Mouse (Mus musculus): ENCODE results near the gene Troap. TPM values are rescaled to one million over a fixed set of nuclear protein-coding genes. Genes with fewer than 3 reads are reported as not detected.

Gene Troap
- polyA plus RNA-seq, 1 experiment from 2014 or later: 4.9 TPM

GRCm38 (mm10) chr15:99112843-99113395 lies 38.5 kb downstream of the Troap start:
- H3K4me1 ChIP-seq: no peaks in the 10 kb centered on the region
- H3K4me3 ChIP-seq: no peak overlapping the region
- no peaks in the 10 kb centered on the region for H3K36me3 ChIP-seq (replicated peaks)
- H3K27me3 ChIP-seq (replicated peaks): no peaks in the 10 kb centered on the region
- 62% methylated on average over 11 of the region's 11 CpGs for WGBS
- no peaks in the 10 kb centered on the region for H3K9me3 ChIP-seq
- peak overlapping the region; percentile 18 for H3K4me2 ChIP-seq
- no peak overlapping the region for H3K27ac ChIP-seq
- ATAC-seq (replicated peaks): no peak
- no peak overlapping the region for H3K9ac ChIP-seq

DNA sequence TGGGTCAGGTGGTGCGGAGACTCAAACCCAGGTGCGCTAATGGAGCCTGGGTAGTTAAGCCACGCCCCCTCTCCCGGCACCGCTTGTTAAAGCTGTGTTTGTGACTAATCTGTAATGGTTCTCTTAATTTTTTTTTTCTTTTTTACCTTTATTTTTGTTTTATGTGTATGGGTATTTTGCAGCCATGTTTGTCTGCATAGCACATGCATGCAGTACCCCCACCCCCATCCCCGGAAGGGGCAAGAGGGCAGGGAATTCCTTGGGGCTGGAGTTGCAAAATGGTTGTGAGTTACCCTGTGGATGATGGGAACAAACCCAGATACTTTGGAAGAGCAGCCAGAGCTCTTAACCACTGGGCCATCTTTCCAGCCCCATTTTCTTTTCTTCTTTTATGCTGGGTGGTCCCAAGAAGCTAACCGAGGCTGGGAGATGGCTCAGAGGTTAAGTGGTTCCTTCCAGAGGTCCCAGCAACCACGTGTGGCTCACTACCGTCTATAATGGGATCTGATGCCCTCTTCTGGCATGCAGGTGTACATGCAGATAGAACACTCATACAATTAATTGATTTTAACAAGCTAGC lies 39.1 kb downstream of the Troap start:
- Histone ChIP-seq H3K4me2 (peak overlapping the region; percentile 18), H3K4me3 (no peak overlapping the region), H3K9ac (no peak overlapping the region), H3K36me3 (replicated peaks) (no peaks in the 10 kb centered on the region), H3K4me1 (no peaks in the 10 kb centered on the region), H3K9me3 (no peaks in the 10 kb centered on the region), H3K27ac (no peak overlapping the region), H3K27me3 (replicated peaks) (no peaks in the 10 kb centered on the region)
- ATAC-seq (replicated peaks): no peak
- 8% methylated on average over 9 of the region's 9 CpGs for WGBS

DNA sequence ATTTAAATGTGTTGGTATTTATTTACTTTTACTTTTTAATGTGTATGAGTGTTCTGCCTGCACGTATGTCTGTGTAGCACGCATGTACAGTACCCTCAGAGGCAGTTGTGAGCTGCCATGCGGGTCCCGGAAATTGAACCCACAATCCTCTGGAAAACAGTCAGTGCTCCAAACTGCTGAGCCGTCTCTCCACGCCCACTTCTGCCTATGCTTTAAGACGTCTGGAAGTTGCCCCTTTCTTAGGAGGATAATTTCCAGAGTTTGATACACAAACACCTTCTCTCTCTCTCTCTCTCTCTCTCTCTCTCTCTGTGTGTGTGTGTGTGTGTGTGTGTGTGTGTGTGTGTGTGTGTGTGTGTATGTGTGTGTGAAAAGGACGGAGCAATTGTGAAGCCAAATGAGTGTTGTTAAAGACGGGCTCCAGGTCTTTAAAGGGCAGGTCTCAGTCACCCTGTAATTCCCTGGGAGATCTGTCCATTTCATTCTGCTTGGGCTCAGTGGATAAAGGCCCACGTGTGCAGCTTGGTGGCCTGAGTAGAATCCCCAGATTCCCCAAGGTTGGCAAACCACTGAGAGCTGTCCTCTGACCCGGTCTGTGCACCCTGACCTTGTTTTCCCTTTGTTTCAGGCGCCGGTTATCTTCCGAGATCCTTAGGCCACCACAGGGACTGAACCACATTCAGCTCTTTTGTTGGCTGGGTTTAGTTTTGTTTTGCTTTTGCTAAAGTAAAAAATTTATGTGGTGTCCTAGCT lies 40.1 kb downstream of the Troap start:
- H3K27ac ChIP-seq: no peak overlapping the region
- H3K9me3 ChIP-seq: no peaks in the 10 kb centered on the region
- no peaks in the 10 kb centered on the region for H3K36me3 ChIP-seq (replicated peaks)
- no peaks in the 10 kb centered on the region for H3K27me3 ChIP-seq (replicated peaks)
- H3K4me1 ChIP-seq: no peaks in the 10 kb centered on the region
- 42% methylated on average over 14 of the region's 14 CpGs for WGBS
- H3K4me2 ChIP-seq: no peak overlapping the region
- H3K9ac ChIP-seq: no peak overlapping the region
- no peak for ATAC-seq (replicated peaks)
- no peak overlapping the region for H3K4me3 ChIP-seq

- no peak for ATAC-seq (replicated peaks)
- 89% methylated on average over 7 of the region's 7 CpGs for WGBS
Observed at GRCm38 (mm10) chr15:99115065-99115423, 40.7 kb downstream of the Troap start.

DNA sequence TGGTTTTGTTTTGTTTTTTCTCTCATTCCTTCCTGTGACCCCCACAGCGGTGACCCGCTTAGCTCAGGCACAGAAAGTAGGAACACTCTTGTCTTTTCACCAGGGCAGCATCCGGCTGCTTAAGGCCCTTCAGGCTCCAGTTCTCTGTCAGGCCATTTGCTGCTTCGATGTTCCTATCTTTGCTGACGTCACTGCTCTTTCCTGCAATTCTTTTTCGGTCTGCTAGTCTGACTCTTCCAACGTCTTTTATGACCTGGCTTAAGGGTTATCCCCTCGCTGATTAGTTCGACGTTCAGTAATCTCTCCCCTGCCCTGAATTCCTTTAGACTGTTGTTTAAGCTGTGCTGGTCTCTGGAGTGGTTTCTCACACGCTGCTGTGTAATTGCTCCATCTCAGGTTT lies 42.2 kb downstream of the Troap start:
- Histone ChIP-seq H3K9ac (no peak overlapping the region), H3K4me2 (no peak overlapping the region), H3K36me3 (replicated peaks) (no peaks in the 10 kb centered on the region), H3K27me3 (replicated peaks) (no peaks in the 10 kb centered on the region), H3K9me3 (no peaks in the 10 kb centered on the region), H3K4me1 (no peaks in the 10 kb centered on the region), H3K27ac (no peak overlapping the region), H3K4me3 (no peak overlapping the region)
- 50% methylated on average over 11 of the region's 11 CpGs for WGBS
- ATAC-seq (replicated peaks): no peak

More at GRCm38 (mm10) chr15:99115065-99115423, 40.7 kb downstream of the Troap start:
- Histone ChIP-seq H3K4me1 (no peaks in the 10 kb centered on the region), H3K36me3 (replicated peaks) (no peaks in the 10 kb centered on the region), H3K9me3 (no peaks in the 10 kb centered on the region), H3K27me3 (replicated peaks) (no peaks in the 10 kb centered on the region), H3K4me3 (no peak overlapping the region), H3K9ac (no peak overlapping the region), H3K4me2 (no peak overlapping the region), H3K27ac (no peak overlapping the region)

GRCm38 (mm10) chr15:99120814-99121213 lies 46.4 kb downstream of the Troap start:
- WGBS: 18% methylated on average over 11 of the region's 11 CpGs
- Histone ChIP-seq H3K9ac (no peak overlapping the region), H3K4me3 (no peak overlapping the region), H3K4me1 (peaks cover 5% of the 10 kb centered on the region), H3K27ac (no peak overlapping the region), H3K27me3 (replicated peaks) (no peaks in the 10 kb centered on the region), H3K36me3 (replicated peaks) (no peaks in the 10 kb centered on the region), H3K9me3 (no peaks in the 10 kb centered on the region), H3K4me2 (no peak overlapping the region)
- ATAC-seq (replicated peaks): no peak

DNA sequence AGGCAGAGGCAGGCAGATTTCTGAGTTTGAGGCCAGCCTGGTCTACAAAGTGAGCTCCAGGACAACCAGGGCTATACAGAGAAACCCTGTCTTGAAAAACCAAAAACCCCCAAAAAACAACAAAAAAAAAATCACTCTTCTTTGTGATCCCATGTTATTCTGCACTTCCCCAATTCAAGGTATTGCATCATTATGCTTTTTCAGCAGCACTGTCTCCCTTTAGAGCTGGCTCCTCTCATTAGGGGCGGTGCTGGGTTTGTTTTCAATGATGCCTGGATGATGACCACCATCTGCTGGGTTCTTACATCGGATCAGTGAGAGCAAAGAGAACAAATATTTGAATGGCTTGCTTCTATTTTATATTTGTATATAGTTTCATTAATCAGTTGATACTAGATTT lies 48.3 kb downstream of the Troap start:
- Histone ChIP-seq H3K9ac (no peak overlapping the region), H3K27ac (no peak overlapping the region), H3K36me3 (replicated peaks) (no peaks in the 10 kb centered on the region), H3K4me2 (no peak overlapping the region), H3K9me3 (no peaks in the 10 kb centered on the region), H3K27me3 (replicated peaks) (no peaks in the 10 kb centered on the region), H3K4me1 (peaks cover 7% of the 10 kb centered on the region), H3K4me3 (no peak overlapping the region)
- no peak for ATAC-seq (replicated peaks)
- WGBS: 82% methylated on average over 2 of the region's 2 CpGs

DNA sequence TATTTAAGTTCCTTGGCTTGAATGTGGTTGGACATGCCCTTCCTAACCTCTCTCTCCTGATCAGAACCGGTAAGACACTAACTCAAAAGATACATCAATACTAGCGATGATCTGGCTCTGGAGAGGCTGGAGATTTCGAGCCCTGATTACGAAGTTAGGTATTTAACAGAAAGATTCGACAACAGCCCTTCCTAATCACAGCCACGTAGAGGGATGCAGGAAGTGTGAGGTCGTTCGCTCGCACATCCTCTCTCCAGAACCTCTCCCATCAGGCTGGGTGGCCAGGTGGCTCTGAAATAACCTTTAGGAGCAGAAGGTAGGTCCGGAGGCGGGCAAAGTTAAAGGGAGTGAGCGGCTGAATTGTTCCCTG lies 51.3 kb downstream of the Troap start, which contains the start of gene Spats2:
Gene Spats2, plus strand, starts transcription at position 206 of the 370 bp plus-strand sequence.
- Histone ChIP-seq H3K9me3 (no peaks in the 10 kb centered on the region), H3K27ac (peak within 1 kb of the TSS; percentile 89), H3K9ac (peak within 1 kb of the TSS; percentile 68), H3K36me3 (replicated peaks) (no peaks in the 10 kb centered on the region), H3K4me2 (peak within 1 kb of the TSS; percentile 85), H3K4me1 (peaks cover 35% of the 10 kb centered on the region), H3K27me3 (replicated peaks) (no peaks in the 10 kb centered on the region), H3K4me3 (peak within 1 kb of the TSS; percentile 79)
- ATAC-seq (replicated peaks): no peak
- 1% methylated on average over 12 of the region's 12 CpGs for WGBS

GRCm38 (mm10) chr15:99126081-99126815 lies 51.9 kb downstream of the Troap start:
- Histone ChIP-seq H3K27ac (peak overlapping the region; percentile 89), H3K4me1 (peaks cover 37% of the 10 kb centered on the region), H3K4me3 (peak overlapping the region; percentile 79), H3K36me3 (replicated peaks) (no peaks in the 10 kb centered on the region), H3K27me3 (replicated peaks) (no peaks in the 10 kb centered on the region), H3K9me3 (no peaks in the 10 kb centered on the region), H3K9ac (peak overlapping the region; percentile 68), H3K4me2 (peak overlapping the region; percentile 85)
- under 1% methylated on average over 81 of the region's 115 CpGs for WGBS
- ATAC-seq (replicated peaks): peak; percentile 86

DNA sequence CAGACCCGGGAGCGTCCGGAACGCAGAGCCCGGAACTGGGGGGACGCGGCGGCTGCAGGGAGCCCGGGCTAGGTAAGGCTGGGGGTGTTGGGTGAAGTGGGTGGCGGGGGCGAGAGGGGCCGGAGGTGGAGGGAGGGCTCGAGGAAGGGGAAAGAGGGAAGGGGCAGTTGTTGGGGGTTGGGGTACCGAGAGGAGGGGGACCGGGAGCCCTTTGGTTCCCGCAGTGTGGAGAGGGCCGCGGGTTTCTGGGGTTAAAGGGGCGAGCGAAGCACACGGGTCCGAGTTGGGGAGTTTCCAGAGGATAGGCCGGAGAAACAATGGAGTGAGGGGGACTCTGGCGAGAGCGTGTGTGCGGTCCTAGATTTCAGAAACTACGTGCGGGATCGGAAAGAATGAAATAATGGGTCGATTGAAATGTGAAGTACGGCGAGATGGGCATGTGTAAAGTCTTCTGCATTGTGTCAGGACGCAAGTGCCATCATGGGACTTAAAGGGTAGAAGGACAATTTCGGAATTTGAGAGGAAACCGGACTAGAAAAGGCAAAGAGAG lies 52.5 kb downstream of the Troap start:
- Histone ChIP-seq H3K4me1 (peaks cover 37% of the 10 kb centered on the region), H3K9me3 (no peaks in the 10 kb centered on the region), H3K4me3 (peak overlapping the region; percentile 79), H3K36me3 (replicated peaks) (no peaks in the 10 kb centered on the region), H3K27ac (peak overlapping the region; percentile 89), H3K4me2 (peak overlapping the region; percentile 85), H3K27me3 (replicated peaks) (no peaks in the 10 kb centered on the region), H3K9ac (peak overlapping the region; percentile 68)
- under 1% methylated on average over 34 of the region's 35 CpGs for WGBS
- ATAC-seq (replicated peaks): peak; percentile 43

DNA sequence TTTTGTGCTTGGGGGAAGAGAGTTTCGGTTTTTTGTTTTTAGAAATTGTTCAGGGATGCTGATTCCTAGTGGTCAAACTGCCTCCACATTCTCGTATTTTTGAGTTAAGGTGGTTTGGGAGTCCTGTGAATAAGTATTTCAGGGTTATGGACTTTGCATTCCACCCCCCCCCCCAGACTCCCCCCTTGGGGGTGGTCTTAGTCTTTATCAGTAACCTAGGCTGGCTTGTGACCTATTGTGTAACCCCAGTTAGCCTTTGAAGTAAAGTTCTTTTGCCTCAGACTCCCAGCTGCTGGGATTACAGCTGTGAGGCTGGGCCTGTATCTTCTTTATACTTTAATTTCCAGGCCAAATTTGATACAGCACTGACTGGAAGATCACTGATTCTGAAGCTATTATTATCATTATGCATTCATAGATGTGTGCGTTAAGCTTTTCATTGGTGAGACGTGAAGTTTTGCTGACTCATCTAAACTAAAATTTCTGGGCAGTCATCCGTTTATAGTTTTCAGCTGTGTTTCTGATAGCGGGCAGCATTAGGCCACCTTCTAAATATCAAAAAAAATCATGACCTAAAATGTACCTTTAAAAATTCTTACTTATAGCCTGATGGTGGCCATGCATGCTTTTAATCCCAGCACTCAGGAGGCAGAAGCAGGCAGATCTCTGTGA lies 53.6 kb downstream of the Troap start:
- Histone ChIP-seq H3K9ac (0 out of 2 replicates have a peak overlapping the region, but pooled peaks have one; percentile 27), H3K27me3 (replicated peaks) (no peaks in the 10 kb centered on the region), H3K4me2 (peak overlapping the region; percentile 85), H3K27ac (no peak overlapping the region), H3K9me3 (no peaks in the 10 kb centered on the region), H3K36me3 (replicated peaks) (no peaks in the 10 kb centered on the region), H3K4me3 (peak overlapping the region; percentile 79), H3K4me1 (peaks cover 37% of the 10 kb centered on the region)
- no peak for ATAC-seq (replicated peaks)
- WGBS: 54% methylated on average over 6 of the region's 6 CpGs
